Mouse (Mus musculus) bone marrow macrophage, adult 2 months (primary cell): ENCODE data around the gene Sgca.

ENCODE experiments used
- CTCF ChIP-seq: IDR thresholded peaks from 2 replicates; pipeline ENCODE4 v1.5.1; 2012; ENCODE audit warnings: low read depth, mild to moderate bottlenecking, low read length, moderate library complexity
- POLR2A ChIP-seq: IDR thresholded peaks from 2 replicates; pipeline ENCODE4 v1.6.1; 2012; ENCODE audit warnings: mild to moderate bottlenecking, low read depth, low read length, borderline replicate concordance

GRCm38 (mm10) chr11:94979462-94980179 is 3.5 kb upstream of the Sgca start:
- no peak for TF ChIP-seq CTCF
- TF ChIP-seq POLR2A = no peak
